Mouse (Mus musculus) heart, embryonic 15.5 days (tissue): ENCODE data around the gene Thop1. TPM values are rescaled to one million over a fixed set of nuclear protein-coding genes. Genes with fewer than 3 reads are reported as not detected.
"Not testable (repeated sequence)": the region's sequence is repeated elsewhere in the genome, so short reads cannot be mapped to it uniquely, and the experiment has no call there.

Source experiments
- ATAC-seq: fragments of 200-750 bp; cut with Nextera tagmentation; replicated peaks from 2 replicates; pipeline ENCODE4 v1.8.0; 2017; ENCODE audit warnings: low read depth, moderate TSS enrichment; ENCODE audit not compliant: insufficient number of reproducible peaks, insufficient read depth, low FRiP score
- H3K27ac ChIP-seq: fragments of 300-500 bp; sonication (generic); 2 replicates; pipeline ENCODE4 v1.5.1; 2015; ENCODE audit warnings: mild to moderate bottlenecking, inconsistent platforms
- H3K27me3 ChIP-seq: fragments of 300-500 bp; sonication (generic); 2 replicates; pipeline ENCODE4 v1.6.1; 2015; ENCODE audit warnings: inconsistent platforms
- H3K36me3 ChIP-seq: fragments of 300-500 bp; sonication (generic); 2 replicates; pipeline ENCODE4 v1.6.1; 2015; ENCODE audit warnings: mild to moderate bottlenecking, inconsistent platforms
- H3K4me1 ChIP-seq: fragments of 300-500 bp; sonication (generic); replicated peaks from 2 replicates; pipeline ENCODE4 v1.6.1; 2015; ENCODE audit warnings: inconsistent platforms
- H3K4me2 ChIP-seq: fragments of 300-500 bp; sonication (generic); 2 replicates; pipeline ENCODE4 v1.6.1; 2015; ENCODE audit warnings: inconsistent platforms, mild to moderate bottlenecking, moderate library complexity
- H3K4me3 ChIP-seq: fragments of 300-500 bp; sonication (generic); 2 replicates; pipeline ENCODE4 v1.5.1; 2015; ENCODE audit warnings: mild to moderate bottlenecking, inconsistent platforms
- H3K9ac ChIP-seq: fragments of 300-500 bp; sonication (generic); 2 replicates; pipeline ENCODE4 v1.6.1; 2015; ENCODE audit warnings: mild to moderate bottlenecking, inconsistent platforms
- H3K9me3 ChIP-seq: fragments of 300-500 bp; sonication (generic); replicated peaks from 2 replicates; pipeline ENCODE4 v1.6.1; 2016; ENCODE audit warnings: inconsistent platforms
- WGBS: fragments of 180-500 bp; shearing (Covaris S2); methylation state at CpG from one replicate; pipeline ENCODE4 v1.1.7; 2015; ENCODE audit warnings: mixed read lengths; 5-methylcytosine and 5-hydroxymethylcytosine counted together
- polyA plus RNA-seq: library from polyadenylated mRNA; unstranded; fragments of >200 nt; fragmentation: Nextera tagmentation; extraction: Ambion mirVana; gene quantifications from 2 replicates; pipeline ENCODE4 v1.2.1, GENCODE M21; 2015

Thop1 gene
- polyA plus RNA-seq, 1 experiment from 2014 or later = 22.3 TPM

- H3K4me2 ChIP-seq = peak overlapping the region; percentile 78
- no peak overlapping the region for H3K9ac ChIP-seq
- H3K9me3 ChIP-seq = no peaks in the 10 kb centered on the region
- H3K4me3 ChIP-seq = peak overlapping the region; percentile 70
- ATAC-seq = no peak
- H3K27ac ChIP-seq = no peak overlapping the region
- H3K27me3 ChIP-seq = no peaks in the 10 kb centered on the region
- 83% methylated on average over 6 of the region's 6 CpGs for WGBS
- no peaks in the 10 kb centered on the region for H3K36me3 ChIP-seq
- H3K4me1 ChIP-seq = peaks cover 27% of the 10 kb centered on the region
Observed at GRCm38 (mm10) chr10:81058896-81059295, 10.9 kb upstream of the Thop1 start.

GRCm38 (mm10) chr10:81059603-81060543 lies 10.0 kb upstream of the Thop1 start, which contains the start of gene Sgta:
Sgta (minus strand) TSS chr10:81060181.
- Histone ChIP-seq H3K9ac (peak within 1 kb of the TSS; percentile 83), H3K36me3 (no peaks in the 10 kb centered on the region), H3K4me1 (peaks cover 27% of the 10 kb centered on the region), H3K27ac (peak within 1 kb of the TSS; percentile 43), H3K4me2 (peak within 1 kb of the TSS; percentile 78), H3K4me3 (peak within 1 kb of the TSS; percentile 70), H3K27me3 (no peaks in the 10 kb centered on the region), H3K9me3 (no peaks in the 10 kb centered on the region)
- under 1% methylated on average over 48 of the region's 48 CpGs for WGBS
- peak; percentile 94 for ATAC-seq

- no peak overlapping the region for H3K27ac ChIP-seq
- no peak overlapping the region for H3K9ac ChIP-seq
- ATAC-seq = no peak
- no peaks in the 10 kb centered on the region for H3K9me3 ChIP-seq
- 64% methylated on average over 4 of the region's 4 CpGs for WGBS
- H3K36me3 ChIP-seq = no peaks in the 10 kb centered on the region
- peaks cover 18% of the 10 kb centered on the region for H3K4me1 ChIP-seq
- H3K27me3 ChIP-seq = no peaks in the 10 kb centered on the region
- no peak overlapping the region for H3K4me2 ChIP-seq
- H3K4me3 ChIP-seq = no peak overlapping the region
Observed at GRCm38 (mm10) chr10:81062710-81063109, 7.1 kb upstream of the Thop1 start.

DNA sequence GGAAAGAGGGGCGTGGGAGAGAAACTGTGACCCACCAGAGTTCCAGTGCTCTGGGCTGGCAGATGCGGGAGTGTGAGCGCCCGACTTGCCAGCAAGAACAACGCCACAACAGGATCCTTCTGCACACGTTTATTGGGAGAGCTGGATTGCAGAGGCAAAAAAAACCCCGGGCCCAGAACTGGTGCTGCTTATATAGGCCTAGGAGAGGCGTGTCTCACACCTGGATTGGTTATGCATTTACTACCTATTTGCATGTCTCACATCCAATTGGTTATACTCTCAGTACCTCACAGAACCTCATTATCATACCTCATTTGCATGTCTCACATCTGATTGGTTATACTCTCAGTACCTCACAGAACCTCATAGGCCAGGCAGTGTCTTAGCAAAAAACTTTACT lies 5.3 kb upstream of the Thop1 start:
- H3K27me3 ChIP-seq, H3K9ac ChIP-seq: not testable (repeated sequence)
- WGBS = 85% methylated on average over 8 of the region's 8 CpGs

DNA sequence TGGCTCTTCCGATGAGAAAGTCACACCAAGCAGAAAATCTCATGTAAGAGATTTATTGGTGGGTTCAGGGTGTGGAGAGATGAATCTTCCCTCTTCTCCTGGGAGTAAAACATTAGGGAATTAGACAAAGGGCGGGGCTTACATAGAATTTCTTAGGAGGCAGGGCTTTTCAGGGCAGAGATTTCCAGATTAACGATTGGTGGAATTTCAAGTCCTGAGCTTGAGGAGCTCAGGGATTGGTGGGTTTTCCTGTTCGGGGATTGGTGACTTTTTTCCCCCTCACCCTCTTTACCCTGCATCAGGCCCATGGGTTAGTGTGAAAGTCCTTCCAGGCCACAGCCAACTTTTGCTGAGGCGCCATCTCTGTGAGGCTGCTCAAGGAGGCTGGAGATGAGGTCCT lies 1.1 kb upstream of the Thop1 start:
- peaks cover 6% of the 10 kb centered on the region; the same call in 1 of the 2 replicates for H3K36me3 ChIP-seq
- no peak overlapping the region for H3K4me2 ChIP-seq
- H3K27me3 ChIP-seq = no peaks in the 10 kb centered on the region
- peaks cover 10% of the 10 kb centered on the region for H3K4me1 ChIP-seq
- 58% methylated on average over 5 of the region's 5 CpGs for WGBS
- no peak overlapping the region for H3K4me3 ChIP-seq
- no peak for ATAC-seq
- H3K27ac ChIP-seq = no peak overlapping the region
- no peak overlapping the region for H3K9ac ChIP-seq
- no peaks in the 10 kb centered on the region for H3K9me3 ChIP-seq

More for the DNA sequence above, 5.3 kb upstream of the Thop1 start:
- H3K27ac ChIP-seq, H3K36me3 ChIP-seq, H3K4me2 ChIP-seq, H3K4me3 ChIP-seq, ATAC-seq, H3K9me3 ChIP-seq, H3K4me1 ChIP-seq: not testable (repeated sequence)

DNA sequence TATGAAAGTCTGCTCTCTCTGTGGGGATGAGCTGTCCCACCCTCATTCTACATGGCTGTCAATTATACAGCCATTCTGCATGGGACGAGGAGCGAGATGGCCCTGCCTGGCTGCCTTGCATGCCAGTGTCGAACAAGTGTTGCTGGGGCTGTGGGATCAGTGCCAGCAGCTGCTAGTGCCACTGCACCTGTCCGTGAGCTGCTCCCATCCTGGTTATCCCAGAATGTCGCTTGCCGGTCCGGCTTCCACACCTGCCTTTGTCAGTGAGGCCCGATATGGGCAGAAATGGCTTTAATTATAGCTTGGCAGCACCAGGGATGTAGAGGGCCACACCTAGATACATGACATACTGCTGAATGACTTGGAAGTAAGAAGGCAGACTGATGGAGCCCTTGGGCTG lies 2.5 kb downstream of the Thop1 start:
- H3K27ac ChIP-seq = no peak overlapping the region
- H3K4me2 ChIP-seq = no peak overlapping the region
- WGBS = 88% methylated on average over 8 of the region's 8 CpGs
- no peaks in the 10 kb centered on the region for H3K27me3 ChIP-seq
- H3K9ac ChIP-seq = no peak overlapping the region
- H3K4me3 ChIP-seq = no peak overlapping the region
- peaks cover 10% of the 10 kb centered on the region for H3K4me1 ChIP-seq
- H3K36me3 ChIP-seq = peaks cover 12% of the 10 kb centered on the region; the same call in 1 of the 2 replicates
- H3K9me3 ChIP-seq = no peaks in the 10 kb centered on the region
- no peak for ATAC-seq

DNA sequence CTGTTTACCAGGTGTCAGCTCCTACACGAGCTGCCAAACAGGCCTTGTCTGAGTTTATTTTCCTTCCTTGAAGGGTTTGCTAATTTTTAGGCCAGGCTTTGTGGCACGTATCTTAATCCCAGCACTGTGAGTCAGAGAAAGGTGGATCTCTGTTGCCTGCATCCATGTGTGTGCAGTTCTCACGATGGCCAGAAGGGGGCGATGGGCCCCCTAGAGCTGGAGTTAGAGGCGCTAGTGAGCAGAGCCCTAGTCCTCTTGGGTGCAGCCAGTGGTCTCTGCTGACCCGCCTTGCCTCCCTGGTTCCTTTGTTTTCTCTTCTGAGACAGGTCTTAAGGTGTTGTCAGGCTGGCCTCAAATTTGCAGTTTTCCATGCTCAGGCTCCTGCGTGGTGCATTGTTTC lies 3.6 kb downstream of the Thop1 start:
- ATAC-seq = no peak
- Histone ChIP-seq H3K4me1 (peaks cover 10% of the 10 kb centered on the region), H3K36me3 (peaks cover 23% of the 10 kb centered on the region; the same call in 1 of the 2 replicates), H3K4me3 (no peak overlapping the region), H3K9ac (no peak overlapping the region), H3K9me3 (no peaks in the 10 kb centered on the region), H3K27ac (no peak overlapping the region), H3K4me2 (no peak overlapping the region), H3K27me3 (no peaks in the 10 kb centered on the region)
- WGBS = 61% methylated on average over 7 of the region's 7 CpGs

DNA sequence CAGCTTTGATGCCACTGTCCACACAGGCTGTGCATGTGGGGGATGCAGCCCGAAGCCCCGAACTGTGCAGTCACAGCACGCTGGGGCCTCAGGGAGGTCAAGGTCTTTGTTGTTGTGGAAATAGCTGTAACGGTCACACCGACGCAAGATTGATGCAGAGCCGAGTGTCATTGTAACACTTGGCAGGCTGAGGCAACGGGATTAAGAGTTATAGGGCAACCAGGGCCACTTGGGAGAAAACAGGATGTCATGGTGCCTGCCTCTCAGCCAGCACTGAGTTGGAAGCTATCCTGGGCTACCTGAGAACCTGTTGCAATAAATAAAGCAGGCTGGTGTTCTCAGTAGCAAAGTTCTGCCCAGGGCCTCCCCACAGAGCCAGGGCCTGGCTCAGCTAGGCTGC lies 5.9 kb downstream of the Thop1 start:
- no peak for ATAC-seq
- WGBS = 82% methylated on average over 8 of the region's 8 CpGs
- Histone ChIP-seq H3K9ac (no peak overlapping the region), H3K36me3 (peaks cover 41% of the 10 kb centered on the region; the same call in 1 of the 2 replicates), H3K4me3 (no peak overlapping the region), H3K9me3 (no peaks in the 10 kb centered on the region), H3K4me1 (peaks cover 5% of the 10 kb centered on the region), H3K27ac (no peak overlapping the region), H3K27me3 (no peaks in the 10 kb centered on the region), H3K4me2 (no peak overlapping the region)

DNA sequence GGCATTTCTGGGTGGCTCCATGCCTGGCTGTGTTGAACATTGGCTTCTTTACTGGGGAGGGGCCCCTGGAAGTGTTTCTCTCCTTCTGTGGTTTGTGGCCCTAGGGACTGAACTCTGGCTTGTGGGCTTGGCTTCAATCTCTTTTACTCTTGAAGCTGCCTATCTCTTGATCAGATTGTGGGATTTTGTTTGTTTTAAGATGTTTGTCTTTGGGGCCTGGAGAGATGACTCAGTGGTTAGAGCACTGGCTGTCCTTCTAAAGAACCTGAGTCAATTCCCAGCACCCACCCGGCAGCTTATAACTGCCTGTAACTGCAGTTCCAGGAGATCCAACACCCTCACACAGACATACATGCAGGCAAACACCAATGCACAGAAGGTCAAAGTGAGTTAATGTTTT lies 6.5 kb downstream of the Thop1 start:
- H3K4me1 ChIP-seq = no peaks in the 10 kb centered on the region
- peaks cover 47% of the 10 kb centered on the region; the same call in 1 of the 2 replicates for H3K36me3 ChIP-seq
- ATAC-seq = no peak
- no peak overlapping the region for H3K4me2 ChIP-seq
- H3K27ac ChIP-seq = no peak overlapping the region
- 85% methylated on average over 1 of the region's 1 CpGs for WGBS
- H3K9ac ChIP-seq = no peak overlapping the region
- H3K27me3 ChIP-seq = no peaks in the 10 kb centered on the region
- H3K9me3 ChIP-seq = no peaks in the 10 kb centered on the region
- H3K4me3 ChIP-seq = no peak overlapping the region

- Histone ChIP-seq H3K9ac (no peak overlapping the region), H3K27me3 (no peaks in the 10 kb centered on the region), H3K27ac (no peak overlapping the region), H3K4me3 (no peak overlapping the region), H3K4me1 (no peaks in the 10 kb centered on the region), H3K4me2 (no peak overlapping the region), H3K36me3 (peaks cover 55% of the 10 kb centered on the region), H3K9me3 (no peaks in the 10 kb centered on the region)
- WGBS = 81% methylated on average over 11 of the region's 11 CpGs
- ATAC-seq = no peak
Observed at GRCm38 (mm10) chr10:81077916-81078315, 8.1 kb downstream of the Thop1 start.

DNA sequence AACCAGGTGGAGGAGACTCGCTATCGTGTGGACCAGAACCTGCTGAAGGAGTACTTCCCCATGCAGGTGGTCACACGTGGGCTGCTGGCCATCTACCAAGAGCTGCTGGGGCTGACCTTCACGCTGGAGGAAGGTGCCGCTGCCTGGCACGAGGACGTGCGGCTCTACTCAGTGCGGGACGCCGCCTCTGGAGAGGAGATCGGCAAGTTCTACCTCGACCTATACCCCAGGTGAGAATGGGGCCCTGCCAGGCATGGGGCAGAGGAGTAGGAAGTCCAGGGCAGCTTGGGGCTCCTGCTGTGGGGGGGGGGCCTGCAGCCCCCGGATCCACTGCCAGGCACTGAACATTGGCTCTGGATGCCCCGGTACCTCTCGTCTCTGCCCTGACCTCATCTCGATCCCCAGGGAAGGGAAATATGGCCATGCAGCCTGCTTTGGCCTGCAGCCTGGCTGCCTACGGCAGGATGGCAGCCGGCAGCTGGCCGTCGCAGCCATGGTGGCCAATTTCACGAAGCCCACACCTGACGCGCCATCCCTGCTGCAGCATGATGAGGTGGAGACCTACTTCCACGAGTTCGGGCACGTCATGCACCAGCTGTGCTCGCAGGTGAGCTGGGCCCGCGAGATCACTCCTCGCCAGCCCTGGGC lies 10.3 kb downstream of the Thop1 start:
- 89% methylated on average over 31 of the region's 31 CpGs for WGBS
- H3K9ac ChIP-seq = no peak overlapping the region
- peaks cover 49% of the 10 kb centered on the region for H3K36me3 ChIP-seq
- no peak for ATAC-seq
- H3K4me2 ChIP-seq = no peak overlapping the region
- H3K4me1 ChIP-seq = no peaks in the 10 kb centered on the region
- no peak overlapping the region for H3K4me3 ChIP-seq
- H3K27ac ChIP-seq = no peak overlapping the region
- no peaks in the 10 kb centered on the region for H3K9me3 ChIP-seq
- no peaks in the 10 kb centered on the region for H3K27me3 ChIP-seq
